Comparison of ENCODE assay signal across 30 mouse cellular contexts in the genomic region with DNA sequence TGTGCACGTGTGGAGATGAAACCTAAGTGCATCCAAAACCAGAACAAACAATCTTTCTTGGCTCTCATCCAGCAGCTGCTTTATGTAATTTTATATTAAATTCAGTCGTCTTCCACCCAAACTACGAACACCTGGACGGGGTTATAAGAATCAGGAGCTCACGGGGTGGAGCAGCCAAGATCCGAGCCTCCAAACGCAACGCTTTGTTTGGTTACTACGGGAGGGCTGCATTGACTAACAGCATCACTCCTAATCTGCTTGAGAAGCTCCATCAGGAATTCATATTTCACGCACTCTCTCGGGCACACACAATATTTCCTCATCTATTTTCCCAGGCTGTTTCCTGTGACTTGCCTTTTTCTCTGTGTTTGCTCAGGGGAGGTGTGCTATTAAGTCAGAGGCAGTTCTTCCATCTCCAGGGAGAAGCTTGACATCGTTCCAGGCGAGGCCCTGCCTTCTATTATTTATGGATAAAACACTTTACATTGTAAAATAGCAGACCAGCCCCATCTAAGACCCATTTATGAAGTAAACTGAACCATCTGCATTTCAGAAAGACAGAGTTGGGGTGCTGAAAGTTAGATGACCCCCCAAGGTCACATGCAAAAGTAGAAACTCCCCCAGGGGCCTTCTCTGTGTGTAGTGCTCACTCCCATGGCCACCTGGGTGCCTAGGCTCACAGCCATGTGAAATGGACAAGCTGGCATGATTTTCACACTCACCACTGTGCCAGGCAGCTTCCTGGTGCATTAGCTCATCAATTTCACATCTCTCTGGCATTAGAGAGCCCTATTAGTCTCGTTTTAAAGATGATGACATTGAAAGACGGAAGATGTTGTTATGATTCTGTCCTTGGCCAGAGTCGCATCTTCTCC.
A peak's percentile ranks its signal among the peaks of the same experiment; 100 is the strongest.
DNase-seq lines count a peak whose midpoint lies in the region; ATAC-seq lines count a peak whose summit lies in the region.
"Had no signal": no experiment of that assay in that cellular context is flagged by ENCODE, and none has a peak within 500 bp of the region (broad histone marks: within the 10 kb centered on the region; RNA-seq: fewer than 3 reads in every experiment).

No protein-coding gene starts in this region.

- no peak overlapping the region for H3K4me2 ChIP-seq in hindbrain, embryonic 13.5 days
- no peak overlapping the region for H3K4me2 ChIP-seq in hindbrain, embryonic 11.5 days (replicated peaks; ENCODE audit: low read depth, low read length)
- no peak overlapping the region for H3K4me2 ChIP-seq in neural tube, embryonic 14.5 days (ENCODE audit: low read depth, low read length)
- H3K4me2 ChIP-seq in neural tube, embryonic 15.5 days = no peak overlapping the region
- H3K4me2 ChIP-seq: heart, embryonic 13.5 days; hindbrain, embryonic 15.5 days; intestine, embryonic 15.5 days; liver, embryonic 15.5 days had no signal

- H3K4me1 ChIP-seq in hindbrain, embryonic 13.5 days (replicated peaks) = no peaks in the 10 kb centered on the region
- H3K4me1 ChIP-seq in hindbrain, embryonic 11.5 days (replicated peaks; ENCODE audit: control insufficient read depth, insufficient read depth, low read length) = no peaks in the 10 kb centered on the region
- H3K4me1 ChIP-seq in neural tube, embryonic 14.5 days (ENCODE audit: control insufficient read depth, insufficient read depth, low read length) = no peaks in the 10 kb centered on the region
- peaks cover 3% of the 10 kb centered on the region; the same call in 1 of the 2 replicates for H3K4me1 ChIP-seq in neural tube, embryonic 15.5 days
- H3K4me1 ChIP-seq: forebrain, embryonic 10.5 days; heart, embryonic 13.5 days; intestine, embryonic 15.5 days; liver, embryonic 15.5 days had no signal

- DNase-seq in adrenal gland, postnatal 10 days = peak; percentile 49
- no peak for DNase-seq in adrenal gland, postnatal 25 days
- DNase-seq in hindbrain, embryonic 11.5 days (ENCODE audit: low spot score) = no peak
- DNase-seq in kidney, adult 18-20 months = no peak
- DNase-seq: cerebellum, adult 2 months; cerebellum, postnatal 36 days; embryo, embryonic 11 days; gastrocnemius, postnatal 25 days; heart, adult 2 months; heart, postnatal 14 days; kidney, adult 9 months; kidney, postnatal 14 days; liver; retina, postnatal 1 day; right cerebral cortex, postnatal 25 days; spleen, adult 18-20 months had no signal

- WGBS in hindbrain, embryonic 13.5 days = 81% methylated on average over 16 of the region's 16 CpGs
- 83% methylated on average over 16 of the region's 16 CpGs for WGBS in hindbrain, embryonic 11.5 days
- WGBS in neural tube, embryonic 14.5 days = 75% methylated on average over 16 of the region's 16 CpGs
- 72% methylated on average over 16 of the region's 16 CpGs for WGBS in neural tube, embryonic 15.5 days

- 0 out of 2 replicates have a peak, but pooled peaks have one; percentile 39 for ATAC-seq in hindbrain, embryonic 13.5 days (ENCODE audit: low FRiP score)
- no peak for ATAC-seq in hindbrain, embryonic 11.5 days (ENCODE audit: low FRiP score)
- peak; percentile 46; the same call in 1 of the 2 replicates for ATAC-seq in neural tube, embryonic 14.5 days (ENCODE audit: low read depth)
- no peak for ATAC-seq in neural tube, embryonic 15.5 days (ENCODE audit: low FRiP score)
- no peak for ATAC-seq in CD4-positive, CD25-positive, alpha-beta regulatory T cell, adult 4 months
- ATAC-seq: activated CD4-positive, CD25-positive, alpha-beta regulatory T cell, adult 4 months; intestine, embryonic 15.5 days; lung, postnatal 0 days; midbrain, embryonic 16.5 days had no signal

- no peaks in the 10 kb centered on the region for H3K9me3 ChIP-seq in hindbrain, embryonic 13.5 days
- no peaks in the 10 kb centered on the region for H3K9me3 ChIP-seq in hindbrain, embryonic 11.5 days (ENCODE audit: control insufficient read depth, low read length)
- no peaks in the 10 kb centered on the region for H3K9me3 ChIP-seq in neural tube, embryonic 14.5 days (ENCODE audit: control insufficient read depth, low read length)
- no peaks in the 10 kb centered on the region for H3K9me3 ChIP-seq in neural tube, embryonic 15.5 days (replicated peaks)
- H3K9me3 ChIP-seq: forebrain, embryonic 10.5 days; heart, embryonic 13.5 days; hindbrain, embryonic 15.5 days; intestine, embryonic 15.5 days; liver, embryonic 15.5 days had no signal

- H3K27me3 ChIP-seq in hindbrain, embryonic 13.5 days = no peaks in the 10 kb centered on the region
- no peaks in the 10 kb centered on the region for H3K27me3 ChIP-seq in hindbrain, embryonic 11.5 days (ENCODE audit: control insufficient read depth, insufficient read depth, low read length)
- H3K27me3 ChIP-seq in neural tube, embryonic 14.5 days (ENCODE audit: control insufficient read depth, insufficient read depth, low read length) = no peaks in the 10 kb centered on the region
- no peaks in the 10 kb centered on the region for H3K27me3 ChIP-seq in neural tube, embryonic 15.5 days (replicated peaks)
- H3K27me3 ChIP-seq: heart, embryonic 13.5 days; hindbrain, embryonic 15.5 days; intestine, embryonic 15.5 days; liver, embryonic 15.5 days had no signal

- no peaks in the 10 kb centered on the region for H3K36me3 ChIP-seq in hindbrain, embryonic 13.5 days
- no peaks in the 10 kb centered on the region for H3K36me3 ChIP-seq in hindbrain, embryonic 11.5 days (ENCODE audit: control insufficient read depth, insufficient read depth, low read length)
- no peaks in the 10 kb centered on the region for H3K36me3 ChIP-seq in neural tube, embryonic 14.5 days (ENCODE audit: control insufficient read depth, insufficient read depth, low read length)
- H3K36me3 ChIP-seq in neural tube, embryonic 15.5 days = no peaks in the 10 kb centered on the region
- H3K36me3 ChIP-seq: forebrain, embryonic 10.5 days; heart, embryonic 13.5 days; hindbrain, embryonic 15.5 days; intestine, embryonic 15.5 days; liver, embryonic 15.5 days had no signal

- H3K9ac ChIP-seq in hindbrain, embryonic 13.5 days = no peak overlapping the region
- no peak overlapping the region for H3K9ac ChIP-seq in hindbrain, embryonic 11.5 days (ENCODE audit: low read depth, low read length)
- no peak overlapping the region for H3K9ac ChIP-seq in neural tube, embryonic 14.5 days (replicated peaks; ENCODE audit: low read depth, low read length)
- H3K9ac ChIP-seq in neural tube, embryonic 15.5 days (replicated peaks) = no peak overlapping the region
- H3K9ac ChIP-seq: heart, embryonic 13.5 days; hindbrain, embryonic 15.5 days; intestine, embryonic 15.5 days; liver, embryonic 15.5 days had no signal

- no peak overlapping the region for H3K27ac ChIP-seq in hindbrain, embryonic 13.5 days
- H3K27ac ChIP-seq in hindbrain, embryonic 11.5 days (ENCODE audit: low read depth, low read length) = no peak overlapping the region
- H3K27ac ChIP-seq in neural tube, embryonic 14.5 days (ENCODE audit: low read depth, low read length) = no peak overlapping the region
- H3K27ac ChIP-seq in neural tube, embryonic 15.5 days (replicated peaks) = no peak overlapping the region
- H3K27ac ChIP-seq: forebrain, embryonic 10.5 days; heart, adult 2 months; heart, embryonic 13.5 days; hindbrain, embryonic 15.5 days; intestine, embryonic 15.5 days; layer of hippocampus, adult 2 months; liver, embryonic 15.5 days; macrophage had no signal

- H3K4me3 ChIP-seq in hindbrain, embryonic 13.5 days = no peak overlapping the region
- no peak overlapping the region for H3K4me3 ChIP-seq in hindbrain, embryonic 11.5 days (ENCODE audit: low read depth, low read length)
- no peak overlapping the region for H3K4me3 ChIP-seq in neural tube, embryonic 14.5 days (ENCODE audit: low read depth, low read length)
- no peak overlapping the region for H3K4me3 ChIP-seq in neural tube, embryonic 15.5 days (replicated peaks)
- H3K4me3 ChIP-seq: forebrain, embryonic 10.5 days; heart, adult 2 months; heart, embryonic 13.5 days; hindbrain, embryonic 15.5 days; intestine, embryonic 15.5 days; layer of hippocampus, adult 2 months; liver, embryonic 15.5 days had no signal

Comparison
In these comparisons a context has a peak if more than half of its experiments do, and no peak if none do; other contexts are left out.
1. ATAC-seq: peak in hindbrain, embryonic 13.5 days (single experiment) and neural tube, embryonic 14.5 days (single experiment); none in hindbrain, embryonic 11.5 days (single experiment), neural tube, embryonic 15.5 days (single experiment) and CD4-positive, CD25-positive, alpha-beta regulatory T cell, adult 4 months (single experiment).